Mouse (Mus musculus): ENCODE results near the gene Zfp184. TPM values are rescaled to one million over a fixed set of nuclear protein-coding genes. Genes with fewer than 3 reads are reported as not detected.

The Zfp184 gene
- total RNA-seq, 2 experiments from 2014 or later, result 0.62 to 0.90 TPM

GRCm38 (mm10) chr13:21919836-21920431, 25.0 kb upstream of the Zfp184 start:
- no peak for DNase-seq
- intact Hi-C loops (cut with DNase I), result loop anchor here (2.0 kb wide), 1 partner anchor 55 kb away; no protein-coding TSS in a partner anchor

- DNase-seq, result no peak
- intact Hi-C loops (cut with DNase I), result no loop called here
Measured at GRCm38 (mm10) chr13:21920681-21921233, 24.1 kb upstream of the Zfp184 start.

DNA sequence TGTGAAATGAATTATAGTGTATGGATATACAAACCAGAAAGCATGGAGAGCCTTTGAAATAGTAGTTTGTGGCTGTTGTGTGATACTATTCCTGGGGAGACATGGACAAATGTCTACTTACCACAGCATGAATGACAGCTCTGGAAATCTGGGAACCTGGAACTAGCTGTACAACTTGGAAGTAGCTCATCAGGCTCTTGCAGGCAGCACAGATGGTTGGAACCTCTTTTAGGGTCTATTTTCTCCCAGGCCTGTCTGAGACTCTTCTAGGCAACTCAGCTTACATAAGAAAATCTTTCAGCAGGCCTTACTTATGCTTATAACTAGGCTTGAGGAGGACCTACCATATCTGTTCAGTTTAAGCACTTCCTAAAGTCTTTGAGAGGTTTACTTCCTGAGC, 21.5 kb upstream of the Zfp184 start:
- no peak for DNase-seq
- intact Hi-C loops (cut with DNase I), result no loop called here

DNA sequence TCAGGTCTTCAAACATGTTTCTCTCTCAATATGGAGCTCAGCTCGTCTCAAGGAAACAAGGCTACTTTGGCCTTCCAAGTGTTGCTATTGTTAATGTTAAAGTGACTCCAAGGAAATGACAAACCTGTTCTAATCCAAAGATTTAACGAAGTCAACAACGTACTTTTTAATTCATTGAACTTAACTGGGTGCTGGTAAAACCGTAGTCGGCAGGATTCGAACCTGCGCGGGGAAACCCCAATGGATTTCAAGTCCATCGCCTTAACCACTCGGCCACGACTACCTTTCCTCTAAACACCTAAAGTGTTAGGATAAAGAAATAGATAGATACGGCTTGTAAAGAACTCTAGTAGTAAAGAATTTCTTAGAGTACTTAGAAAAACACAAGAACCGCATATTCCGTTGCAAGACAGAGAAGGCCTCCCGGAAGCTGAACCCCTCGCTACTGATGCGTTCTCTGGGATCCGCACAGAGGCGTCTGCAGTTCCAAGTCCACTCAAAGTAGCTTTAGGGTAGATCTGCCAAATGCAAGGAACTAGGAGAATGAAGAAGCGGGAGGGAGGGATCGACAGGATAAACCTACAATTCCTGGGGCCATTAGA, 20.1 kb upstream of the Zfp184 start:
- no peak for DNase-seq
- intact Hi-C loops (cut with DNase I), result no loop called here

GRCm38 (mm10) chr13:21930981-21931380, 13.9 kb upstream of the Zfp184 start:
- intact Hi-C loops (cut with DNase I), result loop anchor here (10.0 kb wide), 1 partner anchor 216 kb away; the partner anchor contains the start of genes Hist1h2ai, Hist1h2bl and Hist1h3h
- DNase-seq, result no peak

- DNase-seq, result no peak
- intact Hi-C loops (cut with DNase I), result loop anchor here (10.0 kb wide), 1 partner anchor 217 kb away; the partner anchor contains the start of genes Hist1h2ai, Hist1h2bl and Hist1h3h
Measured at GRCm38 (mm10) chr13:21931740-21932139, 13.2 kb upstream of the Zfp184 start.

GRCm38 (mm10) chr13:21933626-21934548, 11.0 kb upstream of the Zfp184 start:
- no peak for DNase-seq
- intact Hi-C loops (cut with DNase I), result loop anchor here (10.0 kb wide), 1 partner anchor 219 kb away; the partner anchor contains the start of genes Hist1h2ai, Hist1h2bl and Hist1h3h

GRCm38 (mm10) chr13:21934982-21935791, 9.7 kb upstream of the Zfp184 start:
- intact Hi-C loops (cut with DNase I), result loop anchor here (10.0 kb wide), 1 partner anchor 220 kb away; the partner anchor contains the start of genes Hist1h2ai, Hist1h2bl and Hist1h3h
- DNase-seq, result peak; percentile 59 to 64

DNA sequence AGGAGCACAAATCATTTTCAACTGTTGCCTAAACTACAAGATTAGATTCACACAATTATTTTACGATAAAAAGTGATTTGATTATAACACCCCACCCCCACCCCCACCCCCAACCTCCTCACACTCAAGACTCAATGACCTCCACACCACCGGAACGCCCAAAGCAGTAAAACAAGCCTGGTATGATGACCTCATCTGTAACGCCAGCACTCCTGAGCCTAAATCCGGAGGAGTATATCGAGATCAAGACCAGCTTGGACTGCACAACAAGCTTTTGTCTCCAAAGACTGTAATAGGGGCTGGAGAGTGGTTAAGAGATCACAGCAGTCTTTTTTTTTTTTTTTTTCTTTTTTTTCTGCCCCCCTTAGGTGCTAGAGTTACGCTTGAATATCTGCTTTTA, 9.1 kb upstream of the Zfp184 start:
- no peak for DNase-seq
- intact Hi-C loops (cut with DNase I), result loop anchor here (10.0 kb wide), 1 partner anchor 221 kb away; the partner anchor contains the start of genes Hist1h2ai, Hist1h2bl and Hist1h3h

GRCm38 (mm10) chr13:21936968-21937367, 7.9 kb upstream of the Zfp184 start:
- intact Hi-C loops (cut with DNase I), result loop anchor here (10.0 kb wide), 1 partner anchor 222 kb away; the partner anchor contains the start of genes Hist1h2ai, Hist1h2bl and Hist1h3h
- peak in 1 of 2 experiments; percentile 21 for DNase-seq

DNA sequence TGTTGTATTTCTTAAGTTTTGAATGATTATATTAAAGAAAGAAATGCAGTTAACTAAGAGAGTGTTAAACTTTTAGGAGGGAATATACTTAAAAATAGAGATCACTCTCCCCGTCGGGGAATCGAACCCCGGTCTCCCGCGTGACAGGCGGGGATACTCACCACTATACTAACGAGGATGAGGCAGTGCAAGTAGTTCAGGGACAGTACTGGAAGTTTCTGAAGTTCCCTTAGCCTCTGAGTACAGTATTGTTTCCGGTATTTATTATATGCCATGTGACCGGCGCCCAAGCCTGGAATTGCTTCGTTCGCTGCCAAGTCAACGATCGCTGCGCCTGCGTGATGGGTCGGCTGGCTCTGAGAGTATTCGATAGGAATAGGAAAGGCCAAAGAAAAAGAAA, 4.7 kb upstream of the Zfp184 start:
- DNase-seq, result peak; percentile 87 to 88
- intact Hi-C loops (cut with DNase I), result loop anchor here (5.0 to 10.0 kb wide), 2 partner anchors 1495 to 1577 kb away; no protein-coding TSS in a partner anchor

DNA sequence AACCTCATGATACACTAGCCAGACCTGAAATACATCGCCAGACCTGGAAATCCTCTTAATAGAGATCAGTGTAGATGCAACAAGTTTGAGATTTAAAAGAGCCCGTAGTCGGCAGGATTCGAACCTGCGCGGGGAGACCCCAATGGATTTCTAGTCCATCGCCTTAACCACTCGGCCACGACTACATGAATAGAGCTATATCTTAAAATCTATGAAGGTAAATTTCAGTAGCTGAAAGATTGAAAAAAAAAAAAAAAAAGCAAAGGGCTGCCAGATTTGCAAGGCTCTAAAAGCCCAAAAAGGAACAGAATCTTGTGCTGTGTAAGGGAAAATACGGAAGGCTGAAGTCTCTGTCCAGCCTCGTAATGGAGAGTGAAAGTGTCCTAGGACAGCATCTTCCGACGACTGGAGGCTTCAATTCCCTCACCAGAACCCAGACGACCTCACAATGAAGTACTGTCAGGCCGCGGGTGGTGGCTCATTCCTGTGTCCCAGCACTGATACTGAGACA, 4.0 kb upstream of the Zfp184 start:
- intact Hi-C loops (cut with DNase I), result loop anchor here (5.0 to 10.0 kb wide), 2 partner anchors 1494 to 1576 kb away; no protein-coding TSS in a partner anchor

DNA sequence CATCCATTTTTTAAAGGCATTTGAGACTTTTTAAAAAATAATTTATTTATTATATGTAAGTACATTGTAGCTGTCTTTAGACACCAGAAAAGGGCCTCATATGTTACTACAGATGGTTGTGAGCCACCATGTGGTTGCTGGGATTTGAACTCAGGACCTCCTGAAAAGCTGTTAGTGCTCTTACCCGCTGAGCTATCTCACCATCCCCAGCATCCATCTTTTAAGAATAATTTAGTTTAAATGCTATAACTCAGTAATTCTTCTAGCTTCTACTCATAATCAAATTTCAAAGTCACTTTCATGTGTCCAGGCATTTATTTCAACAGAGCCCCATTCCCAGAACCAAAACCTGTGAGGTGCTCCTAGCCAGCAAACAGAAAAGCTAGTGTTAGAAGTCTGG, 1.2 kb upstream of the Zfp184 start:
- intact Hi-C loops (cut with DNase I), result loop anchor here (2.0 to 10.0 kb wide), 3 partner anchors 31 to 1574 kb away; no protein-coding TSS in a partner anchor
- no peak for DNase-seq

More for the DNA sequence above, 4.0 kb upstream of the Zfp184 start:
- DNase-seq, result peak; percentile 81 to 82

DNA sequence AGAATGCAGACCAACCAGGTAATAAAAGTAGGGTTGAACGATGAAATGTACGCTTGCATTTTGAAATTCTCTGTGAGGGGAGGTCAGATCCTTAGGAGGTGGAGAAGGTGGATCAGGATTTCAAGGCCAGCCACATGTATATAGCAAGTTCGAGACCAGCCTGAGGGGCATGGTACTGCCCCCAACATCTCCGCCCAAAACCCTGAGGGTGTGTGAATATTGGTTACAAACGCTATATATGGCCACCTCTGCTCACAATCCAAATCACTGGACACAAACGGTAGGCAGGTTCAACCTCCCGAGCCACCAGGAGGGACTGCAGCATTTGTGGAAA, 335 bp upstream of the Zfp184 start:
- no peak for DNase-seq
- intact Hi-C loops (cut with DNase I), result loop anchor here (2.0 to 10.0 kb wide), 3 partner anchors 30 to 1573 kb away; no protein-coding TSS in a partner anchor

DNA sequence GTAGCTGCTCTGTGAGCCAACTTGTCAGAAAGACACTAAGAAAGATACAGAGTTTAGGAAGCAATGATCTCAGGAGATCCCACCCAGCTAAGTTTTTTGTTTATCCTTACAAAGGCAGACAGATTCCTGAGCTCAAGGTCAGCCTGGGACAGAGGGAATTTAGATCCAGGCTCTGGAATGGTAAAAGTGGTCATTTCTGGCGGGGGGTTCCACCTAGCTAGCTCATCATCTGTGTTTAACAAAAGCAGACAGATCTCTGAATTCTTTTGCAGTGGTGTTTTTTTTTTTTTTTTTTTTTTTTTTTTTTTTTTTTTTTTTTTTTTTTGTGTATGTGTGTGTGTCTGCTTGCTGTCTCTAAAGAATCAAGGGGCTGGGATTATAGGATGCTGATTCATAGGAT, 24.4 kb downstream of the Zfp184 start:
- DNase-seq, result no peak
- intact Hi-C loops (cut with DNase I), result no loop called here

- DNase-seq, result no peak
- intact Hi-C loops (cut with DNase I), result no loop called here
Measured at GRCm38 (mm10) chr13:21969816-21970215, 24.9 kb downstream of the Zfp184 start.

- no peak for DNase-seq
- intact Hi-C loops (cut with DNase I), result no loop called here
Measured at GRCm38 (mm10) chr13:21971641-21972040, 26.7 kb downstream of the Zfp184 start.

- intact Hi-C loops (cut with DNase I), result loop anchor here (1.0 to 2.0 kb wide), 4 partner anchors 23 to 55 kb away; partner anchors contain the start of gene Zfp184
- DNase-seq, result peak; percentile 93 to 94
Measured at GRCm38 (mm10) chr13:21974221-21974725, 29.4 kb downstream of the Zfp184 start.
